Mouse (Mus musculus) CD4-positive, CD25-positive, alpha-beta regulatory T cell, adult 4 months (primary cell): ENCODE results near the gene Agtr1a. TPM values are rescaled to one million over a fixed set of nuclear protein-coding genes. Genes with fewer than 3 reads are reported as not detected.

Experiments
- ATAC-seq: one replicate; pipeline ENCODE4 v1.8.0; 2017
- polyA plus RNA-seq, 2 experiments: library from polyadenylated mRNA; unstranded; fragments of 100-300 nt; shearing (Covaris generic); gene quantifications; one replicate each; pipeline ENCODE4 v1.2.1; 2017

The Agtr1a gene
- not detected for polyA plus RNA-seq

DNA sequence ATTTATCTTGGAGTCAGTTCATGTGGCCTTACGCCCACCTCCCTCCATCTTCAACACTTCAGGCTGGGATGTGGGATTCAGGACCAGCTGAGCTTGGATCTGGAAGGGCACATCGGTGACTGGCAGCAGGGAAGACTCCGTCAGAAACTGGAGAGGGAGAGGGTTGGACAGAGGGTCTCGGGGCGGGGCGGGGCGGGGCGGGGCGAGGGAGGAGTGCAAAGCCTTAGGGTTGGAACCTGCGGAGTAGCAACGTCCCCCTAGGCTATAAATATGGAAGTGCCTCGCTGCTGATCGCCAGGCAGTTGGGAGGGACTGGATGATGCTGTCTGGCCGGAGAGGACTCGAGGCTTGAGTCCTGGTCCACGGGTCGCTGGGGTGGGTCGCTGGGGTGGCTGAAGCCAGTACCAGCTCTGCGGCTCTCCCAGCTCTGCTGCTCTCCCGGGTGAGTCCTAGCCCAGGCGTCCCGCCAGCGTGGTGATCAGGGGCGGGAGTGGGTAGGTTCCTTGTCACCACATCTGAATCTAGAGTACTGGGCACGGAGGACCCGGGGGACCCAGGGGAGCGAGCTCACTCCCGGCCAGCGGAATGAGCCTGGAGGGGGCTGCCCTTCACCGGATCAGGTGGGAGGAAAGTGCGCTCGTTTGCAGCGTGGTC, at the start of gene Agtr1a:
TSS of gene Agtr1a (plus strand) at position 294 of the 654 bp plus-strand sequence.
- no peak for ATAC-seq

GRCm38 (mm10) chr13:30310221-30310620, 26.0 kb upstream of the Agtr1a start:
- ATAC-seq: no peak

DNA sequence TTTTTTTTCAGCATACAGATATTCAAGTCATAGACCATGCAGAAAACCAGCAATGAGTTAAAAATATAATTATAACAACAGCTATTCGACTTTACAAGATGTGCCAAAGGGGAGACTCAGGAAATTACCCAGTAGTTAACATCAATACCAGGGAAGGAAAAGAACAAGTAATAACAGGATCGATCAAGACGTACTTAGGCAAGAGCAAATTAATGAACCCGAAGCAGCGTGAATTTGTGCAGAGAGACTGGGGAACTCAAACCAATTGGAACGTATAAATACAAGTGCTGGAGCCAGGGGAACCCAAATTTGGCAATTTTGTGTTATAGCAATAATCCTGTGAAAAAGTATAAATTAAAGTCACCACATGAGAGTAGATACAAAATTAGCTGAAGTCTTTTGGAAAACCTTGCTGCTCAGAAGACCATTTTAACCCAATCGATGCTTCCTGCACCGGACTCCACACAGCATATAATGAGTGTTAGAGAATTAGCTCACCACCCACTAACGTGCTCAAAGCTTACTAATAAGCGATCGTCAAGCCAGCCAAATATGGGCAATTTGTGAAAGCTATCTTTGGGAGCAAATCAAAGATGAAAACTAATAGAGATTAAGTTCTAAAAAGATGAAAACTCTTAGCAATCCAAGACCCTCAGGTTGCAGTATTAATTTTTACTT, 11.4 kb upstream of the Agtr1a start:
- ATAC-seq: no peak

DNA sequence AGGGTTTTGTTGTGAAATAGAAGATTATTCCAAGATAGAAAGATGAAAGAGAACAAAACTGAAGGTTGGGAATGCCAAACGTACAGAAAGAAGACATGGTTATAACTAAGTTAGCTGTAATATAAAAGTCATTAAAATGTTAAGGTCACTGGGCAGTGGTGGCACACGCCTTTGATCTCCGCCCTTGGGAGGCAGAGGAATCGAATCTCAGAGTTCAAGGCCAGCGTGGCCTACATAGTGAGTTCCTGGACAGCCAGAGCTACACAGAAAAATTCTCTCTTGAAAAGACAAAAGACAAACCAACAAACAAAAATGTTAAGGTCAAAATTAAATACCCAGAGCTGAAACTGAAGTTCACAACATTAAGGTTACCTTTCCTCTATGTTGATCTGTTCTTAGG, 5.2 kb upstream of the Agtr1a start:
- ATAC-seq: no peak

DNA sequence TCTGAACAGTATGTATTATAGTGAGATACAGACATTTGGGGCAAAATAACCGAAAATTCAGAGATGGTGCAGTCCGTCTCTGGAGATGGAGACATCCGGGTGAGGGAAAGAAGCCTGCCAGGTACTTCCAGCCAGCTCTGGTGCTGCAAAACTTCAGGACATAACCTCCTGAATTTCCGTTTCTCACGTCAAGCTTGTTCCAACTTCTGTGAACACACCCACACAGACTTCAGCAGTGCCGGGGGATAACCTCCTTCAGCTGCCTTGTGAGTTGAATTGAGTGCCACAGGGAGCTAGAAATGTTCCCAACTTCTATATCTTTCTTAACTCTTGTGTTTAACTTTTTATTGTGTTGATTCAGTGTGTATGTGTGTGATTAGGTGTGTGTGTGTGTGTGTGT, 4.4 kb upstream of the Agtr1a start:
- no peak for ATAC-seq

DNA sequence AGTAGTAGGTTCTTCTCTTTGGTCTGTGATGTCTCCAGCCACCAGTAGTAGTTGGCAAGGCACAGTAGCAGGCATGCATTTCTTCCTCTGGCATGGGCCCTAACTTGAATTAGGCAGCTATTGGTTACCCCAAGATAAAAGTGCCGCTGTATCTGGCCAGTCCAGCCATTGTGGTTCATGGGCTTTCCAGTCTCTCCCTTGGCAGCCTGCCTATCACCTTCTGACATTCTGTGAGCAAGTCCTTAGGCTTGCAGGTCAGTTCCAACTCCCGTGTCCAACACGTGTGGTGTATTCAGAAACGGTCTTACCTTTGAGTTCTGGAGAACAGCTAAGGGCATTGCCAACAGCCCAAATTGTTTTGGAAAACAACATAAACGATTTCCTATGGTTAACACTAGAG, 3.7 kb upstream of the Agtr1a start:
- ATAC-seq: no peak

GRCm38 (mm10) chr13:30334667-30335066, 1.6 kb upstream of the Agtr1a start:
- no peak for ATAC-seq

GRCm38 (mm10) chr13:30336913-30337312, 672 bp downstream of the Agtr1a start:
- no peak for ATAC-seq

DNA sequence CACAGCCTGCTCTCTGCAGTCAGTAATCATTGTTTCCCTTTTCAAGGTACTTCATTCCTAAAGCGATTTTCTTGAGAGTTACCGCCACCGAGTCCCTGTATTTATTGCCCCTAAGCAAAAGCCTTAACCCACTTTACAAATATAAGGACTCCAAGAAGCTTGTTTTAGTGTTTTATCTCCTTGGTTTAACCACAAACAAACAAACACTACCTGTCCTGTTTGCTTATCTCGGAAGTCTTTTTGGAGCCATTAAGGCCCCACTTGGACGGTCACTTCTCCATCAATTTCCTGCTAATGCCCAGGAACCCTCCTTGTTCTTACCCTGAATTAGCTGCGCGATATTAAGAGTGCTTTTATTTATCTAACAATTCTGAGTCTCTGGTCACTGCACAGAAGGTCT, 1.4 kb downstream of the Agtr1a start:
- no peak for ATAC-seq

- ATAC-seq: no peak
Measured at GRCm38 (mm10) chr13:30338576-30338975, 2.3 kb downstream of the Agtr1a start.

GRCm38 (mm10) chr13:30339927-30340326, 3.7 kb downstream of the Agtr1a start:
- no peak for ATAC-seq

DNA sequence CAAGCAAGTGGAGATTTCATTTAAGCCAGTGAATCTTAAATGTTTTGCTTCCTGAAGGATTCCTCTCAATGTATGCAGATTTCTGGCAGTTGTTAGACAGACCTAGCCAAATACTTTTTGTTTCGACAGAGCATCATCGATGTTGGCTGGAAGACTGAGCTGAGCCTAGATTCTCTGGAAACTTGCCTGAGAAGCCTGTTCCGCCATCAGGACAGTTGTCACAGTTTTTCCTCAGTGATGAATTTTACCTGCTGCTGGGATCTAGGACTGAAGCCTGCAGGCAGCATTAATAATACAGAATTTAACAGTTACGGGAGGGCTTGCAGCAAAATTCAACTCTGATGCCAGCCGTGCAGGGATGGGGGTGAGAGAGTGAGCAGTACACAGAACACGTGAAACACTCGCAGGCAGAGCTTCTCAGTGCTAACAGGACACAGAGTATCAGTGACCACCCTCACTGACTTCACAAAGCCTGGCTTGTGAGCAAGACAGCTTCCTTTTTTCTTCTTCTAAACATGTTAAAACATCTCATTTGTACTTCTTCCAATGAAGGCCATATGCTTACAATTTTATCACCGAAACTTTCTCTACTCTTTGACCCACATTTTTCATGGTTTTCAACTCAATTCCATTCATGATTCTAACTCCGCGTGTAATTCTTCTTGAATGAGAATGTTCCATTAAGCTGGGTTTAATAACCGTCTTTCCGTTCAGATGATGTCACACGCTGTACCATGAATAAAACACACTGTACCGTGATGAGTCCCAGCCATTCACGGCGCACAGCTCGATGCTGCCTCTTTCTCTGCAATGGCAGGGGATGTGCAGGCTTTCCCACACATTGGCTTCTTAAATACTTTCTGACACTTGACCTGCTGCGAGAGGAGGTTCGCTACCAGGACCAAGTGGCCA, 6.0 kb downstream of the Agtr1a start:
- ATAC-seq: no peak

DNA sequence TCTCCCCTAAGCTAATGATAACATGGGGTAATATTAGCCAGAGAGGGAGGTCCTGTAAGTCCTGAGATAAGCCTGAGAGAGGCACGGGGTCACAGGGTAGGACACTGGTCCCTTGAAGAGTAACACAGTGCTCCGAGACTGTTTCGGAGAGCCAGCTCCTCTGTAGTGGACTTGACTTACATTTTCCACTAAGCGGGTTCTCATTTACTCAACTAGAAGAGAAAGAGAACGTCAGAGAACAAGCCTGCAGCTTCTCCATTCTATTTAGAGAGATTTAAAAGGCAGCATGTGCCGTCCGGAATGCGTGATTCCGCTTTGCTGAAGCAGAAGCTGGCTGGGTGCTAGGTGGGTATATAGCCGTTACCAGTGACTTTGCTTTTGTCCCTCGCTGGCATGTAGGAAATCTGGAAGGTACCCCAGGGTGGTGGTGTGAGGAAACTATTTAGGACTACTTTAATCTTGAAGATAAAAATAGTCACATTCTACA, 9.2 kb downstream of the Agtr1a start:
- no peak for ATAC-seq

GRCm38 (mm10) chr13:30346881-30347280, 10.6 kb downstream of the Agtr1a start:
- no peak for ATAC-seq

- ATAC-seq: no peak
Measured at GRCm38 (mm10) chr13:30348306-30348705, 12.1 kb downstream of the Agtr1a start.

- ATAC-seq: no peak
Measured at GRCm38 (mm10) chr13:30351966-30352365, 15.7 kb downstream of the Agtr1a start.

- no peak for ATAC-seq
Measured at GRCm38 (mm10) chr13:30354991-30355580, 18.8 kb downstream of the Agtr1a start.

GRCm38 (mm10) chr13:30355979-30356378, 19.7 kb downstream of the Agtr1a start:
- no peak for ATAC-seq

DNA sequence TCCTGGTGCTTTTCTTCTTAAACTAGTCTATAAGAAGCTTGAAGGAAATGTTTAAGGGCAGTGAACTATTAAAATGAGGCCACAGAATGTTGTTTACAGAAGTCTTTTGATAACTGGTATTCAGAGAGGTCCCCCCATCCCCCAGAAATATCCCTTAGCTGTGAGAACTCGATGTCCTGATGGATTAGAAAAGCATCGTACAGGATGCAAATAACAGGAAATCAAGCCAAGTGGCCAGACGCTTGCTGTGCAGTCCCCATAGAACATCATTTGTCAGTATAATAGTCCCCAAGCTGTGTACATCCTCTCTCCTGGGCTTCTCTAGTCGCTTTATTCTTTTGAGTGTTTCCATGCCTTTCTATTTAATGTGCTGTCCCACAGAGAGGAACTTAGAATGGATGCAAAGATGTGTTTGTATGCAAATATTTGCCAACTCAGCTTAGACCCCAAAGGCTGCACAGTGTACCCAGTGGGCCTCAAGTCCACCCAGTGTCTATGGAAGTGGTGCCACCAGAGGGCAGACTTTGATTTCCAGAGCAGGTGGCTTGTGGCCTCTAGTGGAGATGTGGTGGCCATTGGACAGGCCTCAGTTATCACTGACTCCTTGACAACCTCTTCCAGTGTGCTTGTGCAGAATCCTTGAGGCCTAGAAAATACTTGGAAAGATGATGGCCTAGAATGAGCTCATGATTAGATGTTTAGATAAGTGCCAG, 22.4 kb downstream of the Agtr1a start:
- no peak for ATAC-seq

DNA sequence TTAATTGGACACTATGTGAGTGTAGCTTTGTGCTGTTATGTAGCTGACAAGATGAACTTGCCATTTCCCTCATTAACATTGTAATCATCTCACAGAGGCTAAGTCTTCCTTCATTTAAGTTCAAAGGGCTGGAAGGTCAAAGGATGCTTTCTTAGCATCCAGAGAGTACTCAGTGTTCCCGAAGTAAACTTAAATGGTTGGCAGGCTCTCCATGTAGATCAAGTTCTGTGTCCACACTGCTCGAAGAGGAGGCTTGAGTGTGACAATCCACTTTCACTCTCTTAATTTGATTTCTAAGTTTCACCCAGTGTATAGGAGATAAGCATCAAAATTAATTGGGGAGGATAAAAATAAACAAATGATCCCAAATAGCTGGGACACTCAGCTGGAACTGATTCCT, 23.6 kb downstream of the Agtr1a start:
- ATAC-seq: no peak

DNA sequence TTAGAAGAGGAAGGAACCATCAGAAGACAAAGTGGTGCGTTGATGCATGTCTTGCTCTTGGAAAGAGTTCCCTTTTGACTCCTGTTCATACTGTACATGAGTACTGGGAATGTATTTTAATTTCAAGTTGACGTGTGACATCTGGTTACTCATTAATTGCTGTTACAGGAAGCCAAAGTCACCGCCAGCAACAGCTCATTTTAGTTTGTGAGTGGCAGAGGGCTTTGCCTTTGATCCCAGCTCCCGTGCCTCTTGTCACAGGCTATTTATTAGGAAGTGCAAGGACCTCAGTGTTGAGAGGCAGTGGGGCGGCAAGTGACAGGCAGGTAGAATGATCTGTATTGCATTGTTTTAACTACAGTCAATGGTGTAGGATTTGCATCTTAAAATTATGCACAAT, 24.8 kb downstream of the Agtr1a start:
- ATAC-seq: no peak

DNA sequence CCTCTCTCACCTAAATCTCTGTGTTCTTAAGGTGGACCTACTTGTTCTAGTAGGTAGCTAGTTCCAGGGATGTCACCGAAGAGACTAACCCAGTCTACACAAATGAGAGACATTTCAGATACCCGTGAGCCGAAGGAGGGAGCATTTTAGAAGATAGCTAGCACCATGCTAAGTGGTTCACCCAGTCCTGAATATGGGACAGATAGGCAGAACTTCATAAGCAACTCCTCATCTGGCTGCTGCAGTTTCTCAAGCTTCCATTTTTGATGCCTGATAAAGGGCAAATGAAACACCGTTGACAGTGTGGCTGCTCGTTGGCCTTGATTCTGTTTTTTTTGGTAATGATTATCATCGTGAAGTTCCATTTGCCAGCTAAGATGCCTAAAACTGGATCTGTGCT, 25.8 kb downstream of the Agtr1a start:
- no peak for ATAC-seq
